Mouse (Mus musculus) spleen, postnatal 36 days (tissue): ENCODE results near the gene Armc7.
"Not testable (repeated sequence)": the region's sequence is repeated elsewhere in the genome, so short reads cannot be mapped to it uniquely, and the experiment has no call there.

ENCODE experiments used
- DNase-seq, 2 experiments: peaks; one replicate each; pipeline ENCODE4 v3.0.0; 2022; ENCODE audit warnings: low spot score in 2 of 2, mixed read lengths in 1 of 2

Gene Armc7

DNA sequence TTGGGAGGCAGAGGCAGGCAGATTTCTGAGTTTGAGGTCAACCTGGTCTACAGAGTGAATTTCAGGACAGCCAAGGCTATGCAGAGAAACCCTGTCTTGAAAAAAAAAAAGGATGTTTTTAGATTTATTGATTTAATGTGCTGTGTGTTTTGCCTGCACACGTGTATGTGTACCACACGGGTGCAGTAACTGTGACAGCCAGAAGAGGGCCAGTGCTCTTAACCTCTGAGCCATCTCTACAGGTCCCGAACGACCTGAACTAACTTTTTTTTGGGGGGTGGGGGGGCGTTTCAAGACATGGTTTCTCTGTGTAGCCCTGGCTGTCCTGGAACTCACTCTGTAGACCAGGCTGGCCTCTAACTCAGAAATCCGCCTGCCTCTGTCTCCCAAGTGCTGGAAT lies 20.6 kb upstream of the Armc7 start:
- not testable (repeated sequence) for DNase-seq

DNA sequence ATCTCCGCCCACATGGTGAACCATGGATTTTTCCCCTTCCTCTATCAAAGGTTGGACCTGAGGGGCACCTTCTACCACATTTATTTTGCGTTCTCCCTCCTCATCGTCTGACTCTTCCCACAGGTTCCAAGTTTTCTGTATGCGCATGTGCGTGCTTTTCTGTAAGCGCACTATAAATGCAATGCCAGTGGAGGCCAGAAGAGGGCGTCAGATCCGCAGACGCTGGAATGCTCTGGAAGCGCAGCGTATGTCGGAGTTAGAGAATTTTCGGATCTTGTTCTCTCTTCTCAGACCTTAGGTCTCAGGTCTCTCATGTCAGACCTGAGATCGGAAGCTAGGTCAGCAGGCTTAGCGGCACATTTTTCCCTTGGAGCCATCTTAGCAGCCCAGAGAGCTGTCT lies 19.8 kb upstream of the Armc7 start:
- DNase-seq, result no peak

DNA sequence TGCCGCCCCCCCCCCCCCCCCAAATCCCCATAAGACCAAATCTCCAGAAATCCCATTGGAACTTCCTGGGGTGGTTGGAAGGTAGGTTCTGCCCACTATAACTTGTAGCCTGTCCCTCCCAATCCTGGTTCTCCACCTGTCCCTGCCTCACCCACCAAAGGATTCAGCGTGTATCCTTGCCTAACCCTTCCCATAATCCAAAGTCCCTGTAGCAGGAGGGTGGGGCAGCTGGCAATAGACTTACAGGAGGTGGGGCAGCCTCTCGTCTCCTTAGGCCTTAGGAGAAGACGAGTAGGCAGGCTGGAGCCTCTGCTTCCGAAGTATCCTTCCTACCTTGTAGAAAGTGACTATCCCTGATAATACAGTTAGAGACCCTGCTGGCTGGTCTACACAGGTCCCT lies 19.3 kb upstream of the Armc7 start:
- no peak for DNase-seq

DNA sequence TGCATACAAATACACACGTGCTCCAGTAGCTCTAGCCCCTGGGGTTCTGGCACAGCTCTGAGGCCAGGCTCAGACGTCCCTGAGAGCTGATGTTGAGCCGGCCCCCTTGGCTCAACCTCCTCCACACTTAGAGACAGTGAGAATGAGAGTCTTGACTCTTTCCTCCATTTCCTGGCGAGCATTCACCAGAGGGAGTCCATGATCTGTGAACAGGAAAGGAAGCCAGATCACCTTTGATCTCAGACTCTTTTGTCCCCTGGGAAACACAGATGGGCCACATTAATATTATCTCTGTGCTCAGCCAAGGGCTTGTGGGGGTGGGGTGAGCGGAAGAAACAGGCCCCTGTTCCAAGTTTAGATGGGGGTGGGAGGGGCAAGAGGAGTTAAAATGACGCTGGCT lies 18.1 kb upstream of the Armc7 start:
- no peak for DNase-seq

DNA sequence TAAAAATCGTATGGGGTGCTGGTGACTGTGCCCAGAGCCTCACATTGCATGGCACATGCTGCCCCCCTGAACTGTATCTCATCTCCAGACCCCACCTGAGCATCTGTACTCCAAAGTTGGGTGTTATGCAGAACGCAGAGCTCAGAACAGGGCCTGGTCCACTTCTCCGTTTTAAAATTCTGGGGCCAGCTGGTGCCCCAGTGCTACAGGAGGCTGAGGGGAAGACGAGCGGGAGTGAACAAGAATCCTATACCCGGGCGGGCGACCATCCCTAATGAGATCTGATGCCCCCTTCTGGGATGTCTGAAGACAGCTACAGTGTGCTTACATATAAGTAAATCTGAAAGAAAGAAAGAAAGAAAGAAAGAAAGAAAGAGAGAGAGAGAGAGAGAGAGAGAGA lies 14.5 kb upstream of the Armc7 start:
- DNase-seq, result no peak

DNA sequence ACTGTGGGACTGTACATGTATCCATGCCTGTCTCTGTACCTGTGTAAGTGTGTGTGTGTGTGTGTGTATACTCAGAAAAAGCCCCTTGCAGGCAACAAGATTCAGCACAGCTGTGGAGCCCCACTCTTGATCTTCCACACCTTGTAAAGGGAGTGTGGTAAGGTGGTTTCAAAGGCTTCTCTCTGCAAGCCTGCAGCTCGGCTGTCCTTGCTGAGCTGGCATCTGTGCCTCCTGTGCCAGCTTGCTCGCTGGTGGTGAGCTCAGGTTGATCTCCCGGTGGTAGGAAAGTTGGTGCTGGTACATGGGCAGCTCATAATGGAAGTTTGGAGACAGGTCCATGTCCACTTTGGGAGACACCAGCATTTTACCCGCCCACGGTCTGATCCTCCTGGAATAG lies 13.6 kb upstream of the Armc7 start:
- DNase-seq, result no peak

DNA sequence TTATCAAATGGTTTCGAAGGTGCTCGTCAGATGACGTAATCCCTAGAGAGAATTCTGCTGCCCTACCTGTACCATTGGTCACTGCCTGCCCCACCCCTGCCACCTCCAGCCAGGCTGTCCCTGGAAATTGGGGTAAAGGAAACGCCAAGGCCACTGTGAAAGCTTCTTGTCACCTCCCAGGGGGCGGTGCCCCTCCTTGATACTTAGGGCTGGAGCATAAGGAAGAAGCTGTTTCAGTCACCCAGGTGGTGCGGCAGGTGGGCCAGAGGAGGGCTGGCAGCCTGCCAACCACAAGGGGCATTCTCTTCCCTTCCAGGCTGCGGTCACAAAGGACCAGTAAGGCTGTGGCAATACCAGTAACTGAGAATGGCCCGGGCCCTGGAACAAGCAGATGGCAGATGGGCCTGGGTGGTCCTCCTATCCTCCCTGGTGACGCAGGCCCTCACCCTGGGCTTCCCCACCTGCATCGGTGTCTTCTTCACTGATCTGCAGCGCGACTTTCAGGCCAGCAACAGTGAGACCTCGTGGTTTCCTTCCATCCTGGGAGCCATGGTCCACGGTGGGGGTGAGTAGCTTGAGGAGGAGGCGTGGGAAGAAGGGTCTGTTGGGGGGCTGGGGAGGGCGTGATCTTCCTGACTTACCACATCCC lies 13.1 kb upstream of the Armc7 start, which contains the start of gene Slc16a5:
Slc16a5 (plus strand) TSS at position 232 of the 649 bp plus-strand sequence.
- no peak for DNase-seq

DNA sequence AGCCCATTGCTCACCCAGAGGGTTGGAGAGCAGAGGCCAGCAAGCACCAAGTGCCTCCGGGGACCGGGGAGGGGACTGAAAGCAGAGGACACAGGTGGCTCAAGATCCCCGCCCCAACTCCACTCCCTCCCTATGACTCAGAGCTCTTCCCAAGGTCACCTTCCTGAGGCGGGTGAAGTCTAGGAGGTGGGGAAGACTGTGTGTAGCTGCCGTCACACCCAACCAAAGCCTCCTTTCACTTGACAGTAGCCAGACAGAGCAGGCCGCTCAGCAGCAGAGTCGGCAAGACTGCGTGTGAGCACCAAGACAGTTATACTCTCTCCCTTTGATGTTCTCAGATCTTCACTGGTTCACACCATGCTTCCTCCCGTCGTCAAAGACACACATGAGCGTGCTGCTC lies 12.1 kb upstream of the Armc7 start:
- DNase-seq, result no peak

DNA sequence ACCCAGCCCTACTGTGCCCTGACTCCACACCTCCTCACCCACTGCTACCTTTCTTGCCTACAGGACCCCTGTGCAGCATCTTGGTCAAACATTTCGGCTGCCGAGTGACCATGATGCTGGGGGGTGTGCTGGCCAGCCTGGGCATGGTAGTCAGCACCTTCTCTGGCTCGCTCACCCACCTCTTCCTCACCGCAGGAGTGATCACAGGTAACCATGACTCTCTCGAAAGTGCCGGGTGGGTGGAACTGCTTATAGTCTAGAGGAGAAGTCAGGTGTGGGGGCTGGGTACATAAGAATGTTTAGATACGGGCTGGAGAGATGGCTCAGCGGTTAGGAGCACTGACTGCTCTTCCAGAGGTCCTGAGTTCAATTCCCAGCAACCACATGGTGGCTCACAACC lies 10.6 kb upstream of the Armc7 start:
- no peak for DNase-seq

DNA sequence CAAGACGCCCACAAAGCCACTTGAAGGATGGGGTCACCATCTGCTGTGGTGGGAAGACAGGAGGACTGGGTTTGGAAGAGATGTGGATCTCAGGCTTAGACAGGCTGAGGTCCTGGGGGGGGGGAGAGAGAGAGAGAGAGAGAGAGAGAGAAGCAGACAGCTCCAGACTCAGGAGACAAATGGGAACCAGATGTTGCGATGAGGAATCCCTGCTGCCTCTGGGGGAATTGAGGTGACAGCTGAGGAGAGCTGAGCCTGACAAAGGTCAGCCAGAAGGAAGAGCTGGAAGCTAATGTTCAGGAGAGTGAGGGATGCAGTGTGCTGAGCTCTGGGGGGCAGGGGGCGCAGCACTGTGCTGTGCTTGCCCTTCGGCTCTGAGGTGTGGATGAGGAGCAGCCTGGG lies 8.2 kb upstream of the Armc7 start:
- DNase-seq, result no peak

DNA sequence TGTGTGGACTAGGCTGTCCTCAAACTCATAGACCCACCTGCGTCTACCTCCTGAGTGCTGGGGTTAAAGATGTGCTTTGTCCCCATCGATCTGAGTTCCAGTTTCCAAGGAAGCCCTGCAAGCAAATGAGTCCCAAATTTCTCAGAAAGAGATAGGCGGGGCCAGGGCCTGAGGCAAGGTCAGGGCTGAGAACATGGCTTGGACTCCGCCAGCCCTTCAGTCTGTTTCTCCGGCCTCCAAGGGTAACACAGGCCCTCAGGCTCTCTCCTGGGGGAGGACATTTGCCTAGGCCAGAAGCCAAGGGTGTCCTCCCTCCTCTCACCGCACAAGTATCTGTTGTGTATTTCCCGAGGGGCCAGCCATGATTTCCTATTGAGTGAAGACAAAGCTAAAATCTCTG lies 3.3 kb upstream of the Armc7 start:
- no peak for DNase-seq

DNA sequence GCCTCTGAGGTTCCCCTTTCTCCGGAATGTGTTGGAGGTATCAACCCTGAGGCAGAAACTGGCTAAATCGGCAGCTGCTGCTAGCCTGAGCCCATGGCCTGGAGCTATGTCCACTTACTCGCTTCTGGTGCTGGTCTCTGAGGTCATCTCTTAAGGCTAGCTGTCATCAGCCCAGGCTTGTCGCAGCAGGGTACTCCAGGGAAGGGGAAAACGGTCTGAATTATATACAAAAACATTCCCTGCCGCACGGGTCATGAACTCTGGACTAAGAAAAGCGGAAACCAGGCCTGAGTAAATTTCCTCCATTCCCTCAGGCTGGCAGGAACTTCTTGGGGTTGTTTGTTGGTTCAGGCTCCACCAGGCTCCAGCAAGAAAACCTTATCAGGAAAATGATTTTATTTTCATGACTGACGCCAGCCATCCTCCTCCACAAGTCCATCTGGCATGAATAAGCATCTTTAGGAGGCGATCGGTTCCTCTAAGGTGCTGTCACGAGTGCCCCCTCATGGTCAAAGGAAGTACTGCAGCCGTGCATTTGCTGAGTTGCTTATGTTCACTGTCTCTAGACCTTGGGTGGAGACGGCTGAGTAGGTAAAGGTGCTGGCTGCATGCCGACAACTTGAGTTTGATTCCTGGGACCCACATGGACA lies 1.7 kb upstream of the Armc7 start:
- peak; percentile 82 to 89 for DNase-seq

DNA sequence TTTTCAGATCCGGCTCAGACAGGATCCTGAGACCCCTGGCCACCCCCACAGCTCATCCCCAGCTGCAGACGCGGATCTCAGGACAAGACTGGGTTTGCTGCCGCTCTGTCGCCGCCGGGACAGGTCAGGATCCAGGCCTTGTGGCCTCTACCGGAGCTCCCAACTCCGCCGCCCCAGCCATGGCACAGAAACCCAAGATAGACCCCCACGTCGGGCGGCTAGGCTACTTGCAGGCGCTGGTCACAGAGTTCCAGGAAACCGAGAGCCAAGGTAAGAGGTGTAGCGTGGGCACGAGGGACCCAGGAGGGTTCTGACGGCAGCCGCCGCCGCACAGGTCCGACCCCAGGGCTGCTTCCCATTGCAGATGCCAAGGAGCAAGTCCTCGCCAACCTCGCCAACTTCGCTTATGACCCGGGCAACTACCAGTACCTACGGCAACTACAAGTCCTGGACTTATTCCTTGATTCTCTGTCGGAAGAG lies 331 bp downstream of the Armc7 start:
- DNase-seq, result no peak

DNA sequence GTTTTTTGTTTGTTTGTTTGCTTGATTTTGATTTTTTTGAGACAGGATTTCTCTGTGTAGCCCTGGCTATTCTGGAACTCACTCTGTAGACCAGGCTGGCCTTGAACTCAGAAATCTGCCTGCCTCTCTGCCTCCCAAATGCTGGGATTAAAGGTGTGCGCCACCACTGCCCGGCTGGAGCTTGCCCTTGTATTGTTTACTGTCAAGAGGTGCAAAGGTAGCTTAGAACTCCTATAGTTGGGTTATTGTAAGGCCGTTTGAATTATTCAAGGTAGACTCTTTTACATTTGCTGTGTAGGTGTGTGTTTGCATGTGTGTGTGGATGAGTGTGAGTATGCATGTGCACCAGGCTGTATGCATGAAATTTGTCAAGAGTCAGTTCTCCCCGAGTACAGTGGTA lies 1.2 kb downstream of the Armc7 start:
- DNase-seq, result not testable (repeated sequence)

DNA sequence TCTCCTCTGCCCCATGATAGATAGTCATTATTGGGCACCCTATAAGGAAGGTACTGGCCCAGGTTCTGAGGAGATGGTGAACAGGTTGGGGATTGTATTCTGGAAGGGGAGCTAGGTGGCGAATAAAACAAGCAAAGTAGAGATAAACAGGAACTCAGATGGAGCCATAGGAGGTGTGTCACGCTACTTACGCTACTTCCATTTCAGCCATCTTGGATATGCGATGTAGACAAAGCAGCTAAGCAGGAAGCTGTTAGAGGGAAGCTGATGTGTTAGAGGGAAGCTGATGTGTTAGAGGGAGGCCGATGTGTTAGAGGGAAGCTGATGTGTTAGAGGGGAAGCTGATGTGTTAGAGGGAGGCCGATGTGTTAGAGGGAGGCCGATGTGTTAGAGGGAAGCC lies 1.9 kb downstream of the Armc7 start:
- not testable (repeated sequence) for DNase-seq

DNA sequence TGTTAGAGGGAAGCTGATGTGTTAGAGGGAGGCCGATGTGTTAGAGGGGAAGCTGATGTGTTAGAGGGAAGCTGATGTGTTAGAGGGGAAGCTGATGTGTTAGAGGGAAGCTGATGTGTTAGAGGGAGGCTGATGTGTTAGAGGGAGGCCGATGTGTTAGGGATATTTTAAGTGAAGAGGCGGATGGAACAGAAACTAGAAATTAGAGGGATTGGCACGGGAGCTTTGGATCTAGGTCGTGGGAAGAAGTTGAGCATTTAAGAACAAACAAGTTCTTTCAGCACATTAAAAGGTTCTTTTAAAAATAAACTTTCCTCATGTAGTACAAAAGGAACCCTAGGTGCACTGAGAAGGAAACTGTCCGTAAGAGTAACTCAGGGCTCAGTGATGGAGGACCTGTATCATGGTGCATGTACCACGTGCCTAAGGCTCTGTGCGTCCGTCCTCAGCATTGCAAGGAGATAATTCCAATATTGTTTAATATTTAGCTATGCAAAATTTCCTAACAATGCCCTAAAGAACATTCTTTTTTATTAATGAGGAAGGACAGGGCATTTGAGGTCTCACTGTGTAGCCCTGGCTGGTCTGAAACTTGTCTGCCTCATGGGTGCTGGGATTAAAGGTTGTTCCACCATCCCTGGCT lies 3.0 kb downstream of the Armc7 start:
- DNase-seq, result no peak

DNA sequence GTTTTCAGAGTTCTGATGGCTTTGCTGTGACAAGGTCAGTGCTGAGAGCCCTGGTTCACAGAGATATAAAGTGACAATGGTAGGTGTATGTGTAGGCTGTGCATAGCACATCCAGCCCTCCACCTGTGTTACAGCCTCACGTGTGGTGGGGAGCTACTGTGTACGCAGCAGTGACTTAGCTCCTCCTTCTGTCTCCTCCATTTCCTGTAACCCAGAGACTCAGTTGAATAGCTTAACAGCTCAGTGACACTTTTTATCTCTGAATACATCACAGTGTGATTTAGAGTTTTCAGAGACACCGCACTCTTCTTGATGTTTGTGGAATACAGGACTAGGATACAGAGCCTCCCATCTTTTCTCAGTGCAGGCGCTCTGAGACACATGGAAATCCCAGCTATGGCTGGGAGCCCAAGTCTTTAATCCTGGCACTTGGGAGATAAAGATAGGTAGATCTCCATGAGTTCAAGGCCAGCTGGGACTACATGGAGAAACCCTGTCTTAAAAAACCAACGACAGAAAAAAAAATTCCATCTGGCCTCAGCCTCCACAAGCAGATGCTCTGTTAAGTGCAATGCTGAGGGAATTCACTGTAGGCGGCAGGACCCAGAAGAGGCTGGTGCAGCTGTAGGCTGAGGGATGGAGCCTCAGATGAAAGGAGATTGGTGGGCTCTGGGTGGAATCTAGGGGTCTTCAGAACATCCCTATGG lies 6.2 kb downstream of the Armc7 start:
- DNase-seq, result no peak

DNA sequence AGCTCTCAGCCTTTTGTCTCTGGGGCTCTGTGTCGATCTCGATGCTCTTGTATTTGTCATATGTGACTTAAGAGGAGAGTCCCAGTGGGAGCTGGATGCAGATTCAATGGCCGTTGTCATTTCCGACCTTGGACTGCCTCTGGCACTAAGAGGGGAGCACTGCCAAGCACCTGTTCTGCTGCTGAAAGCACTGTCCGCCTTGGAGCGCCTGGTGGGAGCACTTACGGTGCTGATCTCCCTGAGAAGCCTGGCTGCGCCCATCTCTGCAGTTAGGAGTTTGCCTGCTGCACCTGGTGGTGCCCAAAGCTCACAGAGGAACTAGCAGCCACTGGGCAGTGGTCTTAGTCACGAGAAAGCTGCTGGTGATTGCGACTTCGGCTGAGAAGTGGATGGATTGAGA lies 7.8 kb downstream of the Armc7 start:
- DNase-seq, result no peak

DNA sequence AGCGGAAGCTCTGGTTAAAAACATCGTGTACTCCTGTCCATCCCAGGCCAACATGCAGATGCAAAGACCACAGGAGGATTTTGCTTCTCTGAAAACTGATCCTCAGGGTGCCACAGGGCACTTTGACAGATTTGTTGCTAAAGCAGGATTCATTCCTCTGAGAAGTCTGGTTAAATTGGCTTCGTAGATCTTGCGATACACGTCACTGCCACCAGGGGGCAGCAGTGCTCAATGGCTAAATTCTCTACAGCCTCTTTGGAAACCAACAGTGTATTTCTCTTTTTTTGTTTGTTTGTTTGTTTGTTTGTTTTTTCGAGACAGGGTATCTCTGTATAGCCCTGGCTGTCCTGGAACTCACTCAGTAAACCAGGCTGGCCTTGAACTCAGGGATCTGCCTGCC lies 8.3 kb downstream of the Armc7 start:
- DNase-seq, result peak; percentile 53 to 65

DNA sequence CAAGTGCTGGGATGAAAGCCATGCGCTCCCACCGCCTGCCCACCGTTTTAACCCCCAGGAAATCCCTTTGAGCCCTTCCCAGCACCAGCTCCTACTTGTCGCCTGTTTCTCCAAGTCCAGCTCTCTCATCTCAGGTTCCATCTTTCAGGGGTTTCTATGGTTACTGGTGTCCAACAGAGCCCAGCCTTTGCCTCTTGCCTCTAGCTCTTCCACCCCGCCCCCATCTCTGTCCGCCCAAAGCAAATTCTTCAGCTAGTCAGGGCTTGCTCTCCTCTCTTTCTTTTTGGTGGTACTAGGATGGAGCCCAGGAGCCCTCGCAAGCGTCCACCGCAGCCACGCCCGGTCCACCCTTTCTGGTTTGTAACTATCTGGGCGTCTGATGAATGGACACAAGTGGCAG lies 9.7 kb downstream of the Armc7 start:
- no peak for DNase-seq

DNA sequence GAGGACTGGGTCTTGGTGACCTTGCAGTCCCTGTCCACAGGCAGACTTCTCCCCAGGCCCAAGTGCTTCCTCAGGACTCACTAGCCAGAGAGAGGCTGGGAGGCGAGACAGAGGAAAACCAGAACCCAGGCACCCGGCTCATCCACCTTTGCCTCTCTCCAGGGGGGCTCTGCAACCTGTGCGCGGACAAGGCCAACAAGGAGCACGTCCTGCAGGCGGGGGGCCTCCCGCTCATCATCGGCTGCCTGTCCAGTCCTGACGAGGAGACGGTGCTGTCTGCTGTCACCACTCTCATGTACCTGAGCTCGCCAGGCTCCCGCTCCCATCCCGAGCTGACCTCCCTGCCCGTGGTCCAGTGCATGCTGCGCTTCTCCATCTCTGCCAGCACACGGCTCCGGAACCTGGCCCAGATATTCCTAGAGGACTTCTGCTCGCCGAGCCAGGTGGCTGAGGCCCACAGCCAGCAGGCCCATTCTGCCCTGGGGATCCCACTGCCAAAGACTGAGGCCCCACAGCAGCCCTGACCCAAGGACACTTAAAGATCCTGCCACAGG lies 13.2 kb downstream of the Armc7 start:
- no peak for DNase-seq
